Mouse (Mus musculus) adrenal gland, postnatal 4 days (tissue): ENCODE results near the gene Gm826. TPM values are rescaled to one million over a fixed set of nuclear protein-coding genes. Genes with fewer than 3 reads are reported as not detected.

ENCODE experiments used
- DNase-seq, 2 experiments: peaks; one replicate each; pipeline ENCODE4 v3.0.0; 2021 to 2022; ENCODE audit warnings: low spot score in 2 of 2, mixed read lengths in 2 of 2
- total RNA-seq, 2 experiments: library from RNA; stranded (reverse); gene quantifications; 2 replicates each; pipeline ENCODE4 v1.2.3; 2021

The Gm826 gene
- total RNA-seq, 2 experiments from 2014 or later: 0.90 TPM

DNA sequence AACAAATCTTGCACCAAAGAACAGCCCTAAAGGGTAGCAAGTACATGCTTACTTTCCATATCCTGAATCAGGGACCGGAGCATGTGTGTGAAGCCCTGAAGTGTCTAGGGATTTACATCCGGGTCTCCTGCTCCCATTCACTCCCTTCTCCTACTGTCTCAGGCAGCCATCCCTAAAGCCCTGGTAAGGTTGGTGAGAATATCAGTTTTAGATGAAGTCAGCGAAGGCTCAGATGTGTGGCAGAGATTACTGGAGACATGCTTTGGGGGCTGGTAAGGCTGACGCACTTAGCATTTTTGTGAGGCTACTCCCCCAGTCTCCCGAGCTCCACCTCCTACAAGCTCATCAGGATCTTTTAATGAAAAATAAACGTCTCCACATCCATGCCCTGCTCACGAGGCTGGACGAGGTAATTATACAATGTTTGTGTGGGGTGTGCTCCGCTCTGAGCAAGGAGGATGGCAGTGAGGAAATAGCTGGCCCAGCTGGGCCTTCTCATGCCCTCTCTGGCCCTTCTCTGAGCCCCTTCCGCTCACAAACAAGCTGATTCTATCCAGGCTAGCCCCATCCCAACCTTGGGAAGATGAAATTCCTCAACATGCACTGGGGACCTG lies 45.3 kb downstream of the Gm826 start:
- DNase-seq: no peak

DNA sequence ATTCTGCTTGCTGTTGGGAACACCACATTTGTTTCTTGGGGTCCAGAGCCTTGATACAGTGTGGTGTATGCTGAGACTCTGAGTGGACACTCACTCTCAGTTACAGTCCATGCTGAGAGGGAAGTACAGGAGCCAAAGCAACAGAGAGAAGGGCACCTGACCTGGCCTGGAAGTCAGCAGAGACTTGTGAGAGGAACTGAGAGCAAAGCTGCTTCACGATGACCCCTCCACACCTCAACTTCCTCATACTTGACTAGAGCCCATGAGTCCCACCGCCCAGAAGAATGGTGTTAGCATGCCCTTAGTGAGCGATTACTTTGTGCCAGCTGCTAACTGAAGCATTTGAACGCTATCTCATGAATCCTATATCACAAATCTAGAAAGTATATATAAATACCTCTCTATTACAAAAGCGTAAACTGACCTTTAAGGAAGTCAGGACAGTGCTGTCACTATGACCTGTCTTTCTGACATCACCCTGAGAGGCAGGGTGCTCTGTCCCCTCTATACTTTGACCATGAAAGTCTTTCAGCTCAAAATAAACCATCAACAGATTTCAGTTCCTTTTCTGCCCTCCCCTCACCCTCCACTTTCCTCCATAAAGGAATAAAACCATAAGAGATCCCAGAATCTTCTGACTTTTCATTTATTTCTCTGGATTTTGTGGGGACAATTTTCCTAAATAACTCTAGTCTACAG lies 57.9 kb downstream of the Gm826 start:
- no peak for DNase-seq

DNA sequence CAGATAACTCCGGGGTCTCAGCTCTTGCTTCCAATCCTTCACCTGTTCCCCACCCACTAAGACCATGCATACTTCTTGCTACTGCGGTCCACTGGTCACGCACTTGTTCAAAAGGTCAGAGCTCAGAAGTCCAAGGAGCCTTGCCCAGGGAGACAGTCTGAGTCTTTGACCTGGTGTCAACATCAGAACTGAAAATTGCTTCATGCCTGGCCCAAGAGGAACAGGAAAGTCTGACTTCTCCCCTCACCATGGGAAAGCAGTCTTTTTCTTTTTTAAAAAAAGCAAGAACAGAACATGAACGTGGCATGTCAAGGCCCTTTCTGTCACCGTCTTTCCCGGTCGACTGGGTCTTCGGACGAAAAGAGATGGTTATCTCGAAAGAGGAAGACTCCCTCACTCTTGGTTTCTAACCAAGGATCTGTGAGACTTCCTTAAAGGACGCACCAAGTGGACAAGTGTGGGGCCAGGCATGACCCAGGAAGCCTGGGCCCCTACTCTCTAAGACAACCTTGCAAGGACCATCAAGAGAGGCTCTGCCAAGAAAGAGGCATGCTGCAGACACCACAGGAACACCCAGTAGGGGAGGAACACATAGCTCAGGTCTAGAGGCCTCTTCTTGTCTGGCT lies 66.0 kb downstream of the Gm826 start:
- DNase-seq: no peak

DNA sequence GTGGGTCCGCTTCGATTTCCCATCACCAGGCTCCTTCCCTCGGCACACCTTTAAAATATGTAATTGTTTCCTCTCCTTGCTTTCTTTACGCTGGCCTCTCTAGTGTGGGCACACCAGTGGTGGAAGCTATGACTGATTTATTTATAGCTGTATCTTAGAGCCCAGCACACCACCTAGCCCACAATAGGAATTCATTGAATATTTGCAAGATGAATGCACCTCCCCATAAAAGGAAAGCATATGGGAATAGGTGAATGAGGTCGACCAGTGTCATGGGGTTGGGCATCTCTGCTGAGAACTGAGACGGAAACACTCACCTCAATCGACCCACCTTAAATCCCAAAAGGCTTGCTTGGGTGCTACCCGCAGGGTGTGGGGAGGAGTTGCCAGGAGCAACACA lies 70.1 kb downstream of the Gm826 start:
- DNase-seq: no peak

DNA sequence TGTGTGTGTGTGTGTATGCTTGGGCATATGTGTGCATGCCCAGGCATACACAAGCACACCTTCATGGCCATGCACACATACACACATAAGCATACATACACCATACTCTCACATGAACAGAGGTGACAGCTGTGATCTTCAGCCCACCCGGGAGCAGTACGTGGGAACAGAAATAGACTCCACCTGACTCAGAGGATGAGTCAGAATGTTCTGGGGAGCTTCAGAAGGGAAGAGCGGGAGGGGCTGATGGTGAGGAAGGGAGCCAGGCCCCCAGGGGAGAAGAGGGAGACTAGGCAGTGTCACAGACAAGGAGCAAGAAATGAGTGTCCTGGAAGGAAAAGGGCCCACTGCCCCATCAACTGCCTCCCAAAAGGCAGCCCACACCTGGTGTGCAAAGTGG lies 72.4 kb downstream of the Gm826 start:
- no peak for DNase-seq

Other genes starting within 250 kb of the Gm826 start
- 10 to 100 TPM; 17.5 to 24.6 TPM for gene Mafb, start 32.9 kb upstream of the Gm826 start, total RNA-seq